Mouse (Mus musculus) regulatory T cell (primary cell): Measurements from ENCODE around the gene Timm8b.

Experiments
- in situ Hi-C: fragments of 300-600 bp; cut with MboI, MseI; formaldehyde crosslinking; loops from one replicate; pipeline ENCODE4 v1.15.1; 2025; ENCODE audit warnings: high pct_unique_total_duplicates

Gene Timm8b

DNA sequence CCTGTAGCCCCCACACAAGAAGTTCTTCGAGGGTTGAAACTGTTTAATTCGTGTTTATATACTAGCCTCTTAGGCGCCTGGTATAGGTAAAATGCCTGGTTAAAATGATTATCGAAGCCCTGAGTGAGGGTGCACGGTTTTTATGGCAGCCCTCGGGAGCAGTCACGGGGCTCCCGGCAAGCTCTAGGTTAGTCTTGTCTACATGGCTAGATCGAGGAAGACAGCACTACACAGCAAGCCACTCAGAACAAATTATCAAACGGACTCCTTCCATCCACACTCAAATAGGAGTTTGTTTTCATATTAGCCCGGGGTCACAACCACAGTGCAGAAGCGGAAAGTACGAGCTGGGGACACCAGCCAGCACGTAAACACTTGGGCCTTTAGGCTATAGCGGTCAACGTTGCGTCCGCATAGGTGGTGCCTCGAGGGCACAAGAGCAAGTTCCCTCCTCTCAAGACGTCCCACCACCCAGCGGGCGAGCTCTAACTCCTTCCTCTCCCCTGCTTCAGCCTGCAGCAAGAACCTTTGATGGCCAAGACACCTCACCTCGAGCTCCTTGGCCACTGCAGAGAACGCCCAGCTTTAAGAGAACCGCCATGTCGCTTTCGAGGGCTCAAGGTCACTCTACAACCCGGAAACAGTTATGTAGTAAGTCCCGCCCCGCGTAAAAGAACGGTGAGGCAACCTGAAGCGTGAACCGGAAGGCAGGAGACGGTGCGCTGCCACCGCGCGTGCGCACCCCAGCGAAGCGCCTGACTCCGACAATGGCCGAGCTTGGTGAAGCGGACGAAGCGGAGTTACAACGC is at the start of gene Timm8b, which contains the start of gene Sdhd:
TSS of gene Timm8b (plus strand) at position 722 of the 809 bp plus-strand sequence.
TSS of gene Sdhd (minus strand) at position 624 of the 809 bp plus-strand sequence.
- in situ Hi-C loops, result no loop called here

DNA sequence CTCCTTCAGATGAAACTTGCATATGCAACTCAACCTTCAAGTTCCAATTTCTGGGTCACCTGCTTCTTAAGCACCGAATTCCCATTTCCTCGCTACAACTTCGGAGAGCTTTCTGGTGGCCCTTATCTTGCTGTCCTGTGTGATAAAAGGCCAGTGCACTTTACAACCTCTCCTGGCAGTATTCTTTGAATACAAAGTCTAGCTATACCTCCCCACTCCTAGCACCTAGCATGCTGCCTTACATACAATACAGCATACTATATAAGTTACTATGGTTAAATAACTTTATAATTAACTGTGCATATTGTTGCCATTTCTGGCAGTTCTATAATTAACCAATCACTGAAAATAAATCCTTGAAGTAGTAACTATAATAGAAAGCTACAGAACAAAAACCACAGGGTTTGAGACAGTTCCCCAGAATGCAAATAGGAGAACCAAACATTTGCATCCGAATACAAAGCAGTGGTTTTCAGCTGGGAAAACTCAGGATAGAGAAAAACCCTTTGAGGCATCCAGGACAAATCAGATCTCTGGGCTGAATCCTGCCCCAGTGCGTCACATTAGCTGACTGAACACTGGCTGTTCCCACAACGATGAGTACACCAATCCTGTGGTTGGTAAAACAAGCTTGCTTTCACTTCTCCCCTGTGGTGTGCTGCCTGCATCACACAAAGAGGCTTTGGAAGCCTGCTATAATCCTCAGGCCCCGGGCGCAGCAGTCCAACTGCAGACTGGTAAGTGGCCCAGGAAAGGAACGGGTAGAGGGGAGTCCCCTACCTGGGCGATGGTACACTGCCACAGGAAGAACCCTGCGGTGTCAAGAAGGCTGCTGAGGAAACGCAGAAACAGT is 49.2 kb upstream of the Timm8b start, which contains the start of gene Il18:
TSS of gene Il18 (plus strand) at position 587 of the 853 bp plus-strand sequence.
- in situ Hi-C loops, result no loop called here

- in situ Hi-C loops, result no loop called here
Measured at GRCm38 (mm10) chr9:50555094-50555446, 48.6 kb upstream of the Timm8b start, which contains the start of gene Bco2. TSS of gene Bco2 (minus strand) at chr9:50555181.

- in situ Hi-C loops, result no loop called here
Measured at GRCm38 (mm10) chr9:50561145-50561917, 42.4 kb upstream of the Timm8b start, which contains the start of gene Tex12. TSS of gene Tex12 (minus strand) at chr9:50561325.

DNA sequence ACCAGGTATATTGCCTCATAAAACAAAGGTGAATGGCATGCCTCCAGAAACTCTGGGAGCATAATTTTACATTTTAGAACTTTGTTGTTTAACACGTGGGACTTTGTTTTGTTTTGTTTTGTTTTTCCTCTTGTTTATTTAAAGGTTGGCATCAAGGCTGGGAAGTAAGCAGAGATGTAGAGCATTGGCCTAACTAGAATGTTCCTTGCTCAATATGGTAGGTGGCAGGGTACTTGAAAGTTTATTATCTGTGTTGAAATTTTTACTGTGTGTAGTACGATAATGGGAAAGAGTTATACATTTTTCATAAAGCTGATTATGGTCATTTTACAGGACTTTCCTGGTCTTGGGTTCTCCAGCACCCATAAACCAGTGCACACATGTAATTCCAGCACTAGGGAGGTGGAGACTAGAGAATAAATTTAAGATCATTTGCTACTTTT is 41.8 kb upstream of the Timm8b start:
- in situ Hi-C loops, result no loop called here

DNA sequence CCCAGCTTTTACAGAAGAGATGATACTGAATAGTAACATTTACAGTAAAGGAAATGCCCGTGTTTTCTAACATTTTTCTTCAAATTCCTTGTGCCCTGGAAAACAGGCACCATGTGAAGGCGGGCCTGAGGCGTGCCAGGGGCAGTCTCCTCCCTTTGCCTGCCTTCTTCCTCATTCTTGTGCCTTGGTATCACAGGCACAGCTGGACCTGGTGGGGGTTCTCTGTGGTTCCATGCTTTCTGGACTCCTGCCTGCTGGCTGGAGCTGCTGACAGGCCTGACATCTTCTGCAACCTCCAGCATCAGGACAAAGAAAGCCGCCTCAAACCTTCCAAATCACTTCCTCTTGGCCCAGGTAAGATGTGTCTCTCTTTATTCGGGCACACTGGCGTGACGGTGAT is 38.5 kb upstream of the Timm8b start:
- in situ Hi-C loops, result no loop called here

- in situ Hi-C loops, result no loop called here
Measured at GRCm38 (mm10) chr9:50565940-50566339, 37.8 kb upstream of the Timm8b start.

DNA sequence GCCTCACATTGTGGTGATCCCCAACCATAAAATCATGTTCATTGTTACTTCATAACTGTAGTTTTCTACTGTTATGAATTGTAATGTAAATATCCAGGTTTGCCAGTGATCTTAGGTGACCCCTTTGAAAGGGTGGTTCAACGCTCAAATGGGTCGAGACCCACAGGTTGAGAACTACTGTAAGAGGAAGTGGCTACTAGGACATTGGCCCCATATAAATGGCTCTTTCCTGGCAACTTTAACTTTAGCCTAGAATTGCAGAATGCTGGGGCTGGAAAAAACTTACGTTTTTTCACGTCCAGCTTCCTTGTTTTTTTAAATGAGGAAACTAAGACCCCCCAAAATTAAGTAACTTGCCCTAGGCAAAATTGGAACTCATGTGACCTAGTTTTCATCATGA is 36.3 kb upstream of the Timm8b start:
- in situ Hi-C loops, result no loop called here

DNA sequence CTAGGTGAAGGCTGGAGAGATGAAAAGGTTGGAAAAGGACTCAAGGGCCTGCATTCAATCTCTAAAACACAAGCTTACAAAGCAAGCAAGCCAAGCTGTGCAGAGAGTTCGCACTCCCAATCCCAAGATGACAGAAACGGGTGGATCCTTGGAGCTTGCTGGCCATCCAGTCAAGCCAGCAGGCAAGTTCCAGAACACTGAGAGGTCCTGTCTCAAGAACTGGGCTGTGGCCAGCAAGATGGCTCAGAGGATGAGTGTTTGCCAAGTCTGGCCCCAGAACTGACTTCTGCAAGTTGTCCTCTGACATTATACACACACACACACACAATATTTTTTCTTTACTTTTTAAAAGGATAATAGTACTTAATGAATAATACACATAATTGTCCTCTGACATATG is 35.8 kb upstream of the Timm8b start:
- in situ Hi-C loops, result no loop called here

- in situ Hi-C loops, result no loop called here
Measured at GRCm38 (mm10) chr9:50569599-50570525, 33.8 kb upstream of the Timm8b start.

DNA sequence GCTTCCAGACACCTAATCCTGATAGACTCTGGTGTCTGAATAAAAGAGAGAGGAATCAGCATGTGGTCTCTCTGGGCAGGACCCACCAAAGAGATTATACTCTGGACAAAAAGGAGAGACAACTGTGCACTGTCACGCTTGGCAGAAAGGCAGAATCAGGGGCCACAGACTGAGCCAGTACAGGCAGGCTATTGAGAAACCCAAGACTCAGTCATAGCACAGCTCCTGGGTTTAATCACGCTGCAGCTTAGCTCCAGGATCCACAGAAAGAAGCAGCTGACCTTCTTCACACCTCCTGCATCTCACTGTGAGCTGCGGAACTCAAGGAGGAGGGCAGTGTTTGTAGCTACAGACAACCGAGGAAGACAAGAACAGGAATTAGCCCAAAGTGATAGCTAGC is 23.3 kb upstream of the Timm8b start:
- in situ Hi-C loops, result no loop called here

GRCm38 (mm10) chr9:50585145-50585818 is 18.4 kb upstream of the Timm8b start:
- in situ Hi-C loops, result loop anchor here (5.0 kb wide), 1 partner anchor 38 kb away; no protein-coding TSS in a partner anchor

DNA sequence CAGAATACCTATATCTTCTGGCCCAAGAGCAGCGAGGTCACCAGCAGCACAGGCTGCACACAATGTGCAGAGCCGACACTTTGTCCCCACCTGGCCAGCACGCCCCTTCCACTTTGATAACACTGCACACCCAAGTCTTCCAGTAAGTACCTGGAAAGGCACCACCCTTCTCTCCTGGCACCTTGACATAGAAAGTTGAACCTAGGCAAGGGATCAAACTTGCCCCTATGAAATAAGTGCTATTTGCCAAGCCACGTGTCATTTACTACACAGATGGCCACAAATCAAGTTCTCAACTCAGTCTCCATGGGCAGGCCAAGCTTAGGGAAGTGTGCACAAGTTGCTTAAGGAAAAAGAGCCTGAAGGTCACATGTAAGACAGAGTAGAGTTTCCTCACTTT is 16.8 kb upstream of the Timm8b start:
- in situ Hi-C loops, result loop anchor here (5.0 kb wide), 1 partner anchor 40 kb away; no protein-coding TSS in a partner anchor

DNA sequence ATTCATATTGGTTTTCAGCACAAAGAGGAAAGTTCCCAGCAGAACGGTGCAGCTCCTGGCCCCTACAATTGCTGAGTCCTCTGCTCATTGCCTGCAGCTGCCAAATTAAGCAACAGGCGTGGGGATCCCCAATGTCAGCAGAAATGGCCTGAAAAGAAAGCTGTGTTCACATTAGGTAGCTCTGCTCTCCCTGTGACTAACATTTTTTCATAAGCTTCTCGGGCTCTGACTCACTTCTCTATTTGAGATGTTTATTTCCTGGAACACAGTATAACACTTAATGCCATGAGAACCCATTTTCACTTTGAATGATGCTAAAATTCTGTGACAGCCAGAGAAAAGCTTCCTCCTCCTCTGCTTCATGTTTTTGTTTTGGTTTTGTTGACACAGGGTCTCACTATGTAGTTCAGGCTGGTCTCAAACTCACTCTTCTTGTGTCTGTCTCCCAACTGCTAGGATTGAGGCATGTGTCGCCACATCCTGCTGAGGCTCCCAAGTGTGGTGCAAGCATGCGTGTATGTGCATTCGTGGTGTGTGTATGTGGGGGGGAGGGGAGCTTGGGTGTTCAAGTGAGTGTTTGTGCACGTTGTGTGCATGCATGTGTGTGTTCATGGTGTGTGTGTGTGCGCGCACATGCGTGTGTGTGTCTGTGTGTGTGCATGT is 12.7 kb upstream of the Timm8b start:
- in situ Hi-C loops, result loop anchor here (5.0 kb wide), 1 partner anchor 124 kb away; no protein-coding TSS in a partner anchor

DNA sequence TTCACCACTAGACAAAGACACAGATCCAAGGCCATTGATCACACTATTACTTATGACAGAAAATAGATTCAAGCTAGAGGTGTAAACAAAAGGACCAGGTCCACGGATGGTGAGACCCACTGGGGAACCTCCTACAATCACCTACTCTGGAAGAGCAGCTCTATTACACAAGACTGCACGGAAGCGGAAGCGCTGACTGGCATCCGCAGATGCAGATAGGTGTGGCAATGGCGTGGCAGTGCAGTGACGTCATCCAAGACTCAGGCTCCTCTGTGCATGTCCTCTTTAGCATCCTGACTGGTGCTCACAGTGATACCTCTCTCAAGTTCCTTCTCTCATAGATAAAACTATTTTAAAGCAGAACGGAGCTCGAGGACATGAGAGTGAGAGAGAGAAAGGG is 10.8 kb upstream of the Timm8b start:
- in situ Hi-C loops, result loop anchor here (5.0 kb wide), 1 partner anchor 126 kb away; no protein-coding TSS in a partner anchor

- in situ Hi-C loops, result loop anchor here (5.0 kb wide), 1 partner anchor 126 kb away; no protein-coding TSS in a partner anchor
Measured at GRCm38 (mm10) chr9:50593544-50593943, 10.2 kb upstream of the Timm8b start.

GRCm38 (mm10) chr9:50594794-50595417 is 8.8 kb upstream of the Timm8b start:
- in situ Hi-C loops, result loop anchor here (5.0 kb wide), 1 partner anchor 128 kb away; no protein-coding TSS in a partner anchor

GRCm38 (mm10) chr9:50596973-50597372 is 6.7 kb upstream of the Timm8b start:
- in situ Hi-C loops, result no loop called here
